Mouse (Mus musculus) MN1 (cell line): ENCODE results near the gene Ly6g6d.
A peak's percentile ranks its signal among the peaks of the same experiment; 100 is the strongest.

Source experiments
- DNase-seq: peaks from one replicate; pipeline ENCODE4 v3.0.0-alpha.2; 2016; ENCODE audit warnings: low spot score

The Ly6g6d gene

DNA sequence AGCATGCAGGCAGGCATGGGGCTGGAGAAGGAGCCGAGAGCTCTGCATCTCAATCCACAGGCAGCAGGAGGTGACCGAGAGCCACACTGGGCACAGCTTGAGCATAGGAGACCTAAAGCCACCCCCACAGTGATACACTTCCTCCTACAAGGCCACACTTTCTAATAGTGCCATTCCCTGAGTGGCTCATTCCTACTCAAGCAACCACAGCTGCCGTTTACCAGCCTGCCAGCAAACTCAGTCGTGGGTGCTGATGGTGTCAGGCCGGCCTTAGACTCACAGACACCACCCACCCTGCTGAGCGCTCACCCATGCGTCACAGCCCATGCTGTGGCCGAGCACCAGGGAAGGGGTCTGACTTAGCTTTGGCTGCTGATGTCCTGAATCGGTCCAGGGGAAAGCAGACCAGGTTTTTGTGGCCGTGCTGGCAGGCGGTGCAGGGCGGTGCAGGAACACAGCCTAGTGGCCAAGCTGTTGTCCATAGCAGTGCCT, 19.3 kb upstream of the Ly6g6d start:
- DNase-seq: no peak

DNA sequence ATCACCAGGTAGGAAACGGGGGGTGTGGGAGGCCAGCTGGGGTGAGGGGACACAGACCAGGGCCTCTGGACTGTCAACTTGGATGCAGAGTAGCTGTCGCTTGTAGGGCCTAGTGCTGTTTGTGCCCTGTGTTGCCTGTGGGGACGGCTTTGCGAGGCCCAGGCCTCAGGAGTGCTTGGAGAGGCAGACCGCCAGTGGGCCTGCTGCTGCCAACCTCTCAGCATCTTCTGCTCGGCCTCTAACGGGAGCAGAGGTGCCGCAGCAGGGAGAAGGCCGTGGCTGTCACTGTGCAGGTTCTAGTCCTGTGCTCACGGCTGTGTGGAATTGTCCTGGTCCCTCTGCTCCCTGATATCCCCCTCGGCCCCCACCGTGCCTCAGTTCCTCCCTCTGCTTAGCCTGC, 18.7 kb upstream of the Ly6g6d start:
- no peak for DNase-seq

DNA sequence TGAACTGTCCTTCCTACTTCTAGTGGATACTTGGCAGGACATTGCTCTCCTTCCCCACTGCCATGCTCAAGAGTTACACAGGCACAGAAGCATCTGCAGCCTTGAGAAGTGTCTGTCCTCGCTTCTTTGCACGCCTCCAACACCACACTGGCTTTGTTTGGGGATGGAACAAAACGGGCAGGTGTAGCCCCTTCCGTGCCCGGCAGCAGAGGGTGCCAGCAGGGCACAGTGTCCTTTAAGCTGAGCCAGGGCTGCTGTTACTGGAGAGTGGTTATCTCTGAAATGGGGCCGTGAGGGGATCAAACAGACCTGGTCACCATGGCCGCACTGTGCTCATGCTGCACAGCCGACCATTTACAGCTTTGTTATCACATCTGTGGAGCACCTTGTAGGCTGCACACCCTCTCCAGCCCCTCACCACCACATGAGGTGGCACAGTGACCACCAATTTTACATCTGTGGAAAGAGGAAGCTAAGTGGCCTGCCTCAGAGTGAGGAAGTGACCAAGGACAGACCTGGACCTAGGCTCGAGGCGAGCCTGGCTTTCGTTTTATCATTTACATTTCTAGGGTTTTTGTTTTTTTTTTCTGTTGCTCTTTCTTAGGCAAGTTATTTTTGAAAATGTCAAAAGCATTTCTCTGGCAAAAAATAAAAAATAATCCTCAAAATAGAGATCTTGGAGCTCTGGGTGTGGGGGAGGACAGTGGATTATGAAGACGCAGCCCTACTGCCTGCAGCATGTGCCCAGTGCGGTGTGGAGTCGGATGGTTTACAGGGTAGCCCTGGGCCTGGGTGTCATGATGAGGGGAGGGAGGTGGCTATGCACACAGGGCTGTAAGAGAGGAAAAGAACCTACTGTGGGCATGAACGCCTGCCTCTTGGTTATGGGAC, 16.9 kb upstream of the Ly6g6d start:
- DNase-seq: no peak

DNA sequence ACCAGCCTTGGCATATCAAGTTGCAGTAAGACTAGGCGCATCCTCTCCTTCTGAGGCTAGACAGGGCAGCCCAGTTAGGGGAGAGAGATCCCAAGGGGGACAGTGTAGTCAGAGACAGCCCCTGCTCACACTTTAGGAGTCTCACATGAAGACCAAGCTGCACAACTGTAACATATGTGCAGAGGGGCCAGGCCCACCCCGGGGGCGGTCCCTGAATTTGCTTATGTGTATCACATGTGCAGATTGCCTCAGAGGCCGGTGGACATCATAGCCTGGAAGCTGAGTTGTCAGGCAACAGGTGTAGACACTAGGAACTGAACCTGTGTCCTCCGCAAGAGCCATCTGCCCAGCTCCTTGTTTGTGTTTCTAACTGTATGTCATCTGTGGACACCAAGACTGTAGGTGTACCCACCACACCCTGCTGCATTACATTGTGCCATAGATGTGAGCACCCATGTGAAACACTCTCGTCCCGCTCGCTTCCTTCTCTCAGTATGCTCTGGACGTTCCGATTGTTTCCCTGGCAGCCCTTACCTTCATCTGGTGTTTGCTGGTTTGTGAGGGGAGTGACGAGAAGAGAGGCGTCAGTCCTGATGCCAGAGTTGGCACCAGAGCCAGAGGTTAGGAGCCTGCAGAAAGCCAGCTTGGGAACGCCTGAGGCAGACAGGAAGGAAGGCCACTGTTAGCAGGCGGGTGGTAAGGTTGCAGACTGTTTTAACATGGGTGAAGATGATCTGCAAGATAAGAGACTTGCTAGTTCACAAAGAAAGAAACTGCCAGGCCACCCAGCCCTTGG, 14.7 kb upstream of the Ly6g6d start:
- DNase-seq: peak; percentile 62

DNA sequence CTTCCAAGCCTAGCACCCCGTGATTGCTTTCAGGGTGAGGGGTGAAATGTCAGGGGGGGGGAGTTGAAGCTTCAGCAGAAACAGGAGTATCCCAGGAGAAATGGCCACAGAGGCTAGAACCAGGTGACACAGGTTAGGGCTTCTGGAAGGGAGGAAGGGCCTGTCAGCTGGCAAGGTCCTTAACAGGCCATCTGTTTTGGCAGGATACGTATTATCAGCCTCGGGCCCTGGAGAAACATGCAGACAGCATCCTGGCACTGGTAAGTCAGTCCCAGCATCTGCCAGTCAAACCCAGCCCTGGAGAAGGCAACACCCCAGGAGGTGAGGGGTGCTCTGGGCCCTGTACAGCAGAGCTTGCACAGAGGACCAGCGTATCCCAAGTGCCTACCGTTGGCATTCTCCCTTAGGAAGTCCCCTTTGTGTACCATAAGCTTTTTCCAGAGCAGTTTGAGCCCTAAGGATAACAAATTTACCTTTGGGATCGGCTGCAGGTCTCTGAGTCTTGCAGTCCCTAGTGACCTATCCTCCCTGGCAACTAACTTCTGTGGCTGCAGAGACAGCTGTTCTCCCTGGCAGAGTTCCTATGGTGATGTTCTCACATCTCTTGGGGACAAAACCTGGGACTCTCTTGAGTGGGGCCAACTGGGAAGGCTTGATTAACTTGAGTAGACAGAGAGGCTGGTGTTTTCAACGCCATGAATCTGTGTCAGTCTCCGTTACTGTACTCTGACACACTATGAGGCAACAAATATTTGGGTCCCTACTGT, 12.5 kb upstream of the Ly6g6d start:
- peak; percentile 87 for DNase-seq

DNA sequence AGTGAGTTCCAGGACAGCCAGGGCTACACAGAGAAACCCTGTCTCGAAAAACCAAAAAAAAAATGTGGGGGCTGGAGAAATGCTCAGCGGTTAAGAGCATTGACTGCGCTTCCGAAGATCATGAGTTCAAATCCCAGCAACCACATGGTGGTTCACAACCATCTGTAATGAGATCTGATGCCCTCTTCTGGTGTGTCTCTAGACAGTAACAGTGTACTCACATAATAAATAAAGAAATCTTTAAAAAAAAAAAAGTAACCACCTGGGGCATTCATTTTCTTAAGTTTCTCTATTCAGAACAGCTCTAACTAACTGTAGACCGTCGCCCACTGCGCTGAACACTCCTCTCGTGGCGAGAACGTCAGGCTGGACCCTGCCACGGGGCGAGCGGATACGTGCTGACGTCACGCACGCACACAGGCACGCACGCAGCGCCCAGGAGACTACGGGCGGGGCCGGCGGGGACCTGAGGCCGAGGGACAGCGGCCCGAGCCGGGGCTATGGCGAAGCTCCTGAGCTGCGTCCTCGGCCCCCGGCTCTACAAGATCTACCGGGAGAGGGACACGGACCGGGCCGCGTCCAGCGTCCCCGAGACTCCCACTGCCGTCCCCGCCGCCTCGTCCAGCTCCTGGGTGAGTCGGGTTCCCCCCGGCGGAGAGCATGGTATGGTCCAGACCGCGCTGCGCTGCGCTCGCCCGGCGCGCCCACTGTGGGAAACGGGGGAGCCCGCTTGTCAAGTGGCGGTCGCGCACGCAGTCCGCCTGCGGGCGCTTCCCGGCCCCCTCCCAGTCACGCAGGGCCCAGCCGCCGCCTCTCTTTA, 11.2 kb upstream of the Ly6g6d start, which contains the start of gene Abhd16a:
TSS of gene Abhd16a (plus strand) at position 439 of the 820 bp plus-strand sequence.
- DNase-seq: peak; percentile 97

DNA sequence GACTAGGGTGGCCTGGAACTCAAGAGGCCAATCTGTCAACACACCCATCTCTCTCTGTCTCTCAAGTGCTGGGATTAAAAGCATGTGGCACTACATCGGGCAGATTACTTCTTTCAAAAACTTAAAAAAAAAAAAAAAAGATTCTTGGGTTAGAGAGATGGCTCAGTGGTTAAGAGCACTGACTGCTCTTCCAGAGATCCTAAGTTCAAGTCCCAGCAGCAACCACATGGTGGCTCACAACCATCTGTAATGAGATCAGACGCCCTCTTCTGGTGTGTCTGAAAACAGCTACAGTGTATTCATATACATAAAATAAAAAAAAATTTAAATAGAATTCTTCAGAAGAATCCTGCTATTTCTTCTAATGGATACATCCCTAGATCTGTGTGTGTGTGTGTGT, 10.3 kb upstream of the Ly6g6d start:
- no peak for DNase-seq

DNA sequence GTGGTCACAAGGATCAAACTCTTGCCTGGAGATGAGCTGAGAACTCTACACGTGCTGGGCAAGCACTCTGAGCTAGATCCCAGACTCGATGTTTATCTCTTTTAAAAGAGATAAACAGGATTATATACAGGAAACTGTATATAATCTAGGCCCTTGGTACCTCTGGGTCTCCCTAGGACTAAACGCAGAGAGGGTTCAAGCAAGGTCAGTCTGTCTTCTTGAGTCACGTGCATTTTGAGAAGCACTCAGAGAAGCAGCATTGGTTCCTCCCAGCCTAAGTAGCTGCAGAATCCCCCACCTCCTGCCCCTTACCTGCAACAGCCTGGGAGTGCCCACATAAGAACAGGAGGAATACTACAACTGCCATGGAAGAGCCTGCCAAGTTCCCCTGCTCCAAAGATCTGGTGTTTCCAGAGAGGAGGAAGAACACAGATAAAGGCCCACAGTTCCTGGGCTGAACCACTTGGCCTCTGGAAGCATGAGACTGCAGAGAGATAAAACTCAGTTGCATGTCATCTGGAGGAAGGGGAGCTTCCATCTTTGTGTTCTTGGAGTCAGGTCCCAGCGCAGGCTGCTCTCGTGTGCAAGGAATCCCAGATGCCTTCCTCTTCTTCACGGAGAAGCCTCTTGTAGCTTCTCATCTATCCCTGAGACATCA, 7.5 kb upstream of the Ly6g6d start, which contains the start of gene Ly6g6f:
TSS of gene Ly6g6f (minus strand) at position 403 of the 658 bp plus-strand sequence.
- no peak for DNase-seq

DNA sequence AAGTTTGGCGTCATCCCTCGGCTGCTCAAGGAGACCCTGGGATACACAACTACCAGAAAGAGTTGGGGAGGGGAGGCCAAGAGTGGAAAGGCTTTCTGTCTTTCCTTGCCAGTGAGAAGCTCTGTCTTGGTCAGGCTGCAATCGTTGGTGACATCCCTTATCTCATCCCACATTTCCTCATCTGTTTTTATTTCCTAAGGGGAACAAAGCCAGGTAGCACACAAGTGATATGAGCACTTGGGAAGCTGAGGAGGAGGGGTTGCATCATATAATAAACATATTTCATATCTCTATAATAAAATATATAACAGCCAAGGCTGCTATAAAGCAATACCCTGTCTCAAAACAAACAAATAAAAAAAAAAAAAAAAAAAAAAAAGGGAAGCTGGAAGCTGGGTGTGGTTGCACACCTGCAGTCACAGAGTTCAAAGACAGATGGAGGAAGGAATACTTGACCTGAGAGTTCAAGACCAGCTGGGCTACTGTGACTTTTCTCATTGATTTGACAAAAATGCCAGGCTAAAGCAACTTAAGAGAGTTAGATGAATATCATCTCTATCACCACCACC, 6.1 kb upstream of the Ly6g6d start:
- no peak for DNase-seq

DNA sequence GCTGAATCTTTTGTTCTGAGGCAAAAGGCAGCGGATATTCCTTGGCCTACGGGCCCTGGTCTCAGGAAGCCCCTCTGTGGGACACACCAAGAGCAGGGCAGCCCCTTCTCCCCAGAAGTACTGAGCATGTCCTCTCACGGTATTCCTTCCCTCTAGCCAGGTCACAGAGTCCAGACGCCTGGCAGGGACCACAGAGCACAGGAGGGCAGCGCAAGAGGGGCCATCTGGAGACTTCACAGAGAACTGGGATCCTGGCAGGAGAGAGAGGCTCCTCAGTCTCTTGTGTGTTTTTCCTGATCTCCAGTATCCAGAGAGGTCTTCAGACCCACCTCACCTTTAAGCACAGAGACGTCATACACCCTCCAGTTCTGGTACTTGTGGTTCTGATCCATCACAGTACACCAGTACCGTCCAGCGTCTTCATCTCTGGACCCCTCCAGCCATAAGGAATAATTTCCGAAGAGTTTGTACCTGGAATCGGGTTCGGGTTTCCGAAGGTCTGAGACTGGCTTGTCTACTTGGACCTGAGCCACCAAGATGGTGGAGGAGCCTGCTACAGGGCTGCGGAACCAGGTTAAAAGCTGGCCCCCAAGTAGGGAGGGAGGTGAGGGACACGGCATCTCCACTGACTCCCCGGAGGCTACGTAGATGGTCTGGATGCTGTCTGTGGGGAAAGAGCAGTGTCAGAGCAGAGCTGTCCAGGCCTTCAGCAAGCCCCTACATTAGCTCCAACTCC, 5.1 kb upstream of the Ly6g6d start:
- DNase-seq: peak; percentile 57

DNA sequence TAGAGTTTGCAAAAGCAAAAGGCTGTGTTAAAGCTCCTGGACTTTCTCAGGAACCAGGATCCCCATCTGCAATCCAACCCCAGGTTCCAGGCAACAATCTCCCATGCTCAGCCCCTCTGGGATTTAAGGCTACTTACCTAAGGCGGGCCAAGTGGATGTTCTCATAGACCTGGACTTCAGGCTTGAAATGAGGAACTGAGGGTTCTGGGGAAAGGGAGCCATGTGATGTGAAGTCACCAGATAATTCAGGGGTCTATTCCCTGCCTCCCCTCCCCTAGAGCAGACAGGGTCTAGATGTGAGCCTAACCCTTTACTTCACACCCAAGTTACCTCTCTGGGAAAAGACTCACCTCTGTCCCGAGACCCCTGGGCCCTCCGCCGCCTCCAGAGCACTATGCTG, 2.8 kb upstream of the Ly6g6d start:
- DNase-seq: no peak

DNA sequence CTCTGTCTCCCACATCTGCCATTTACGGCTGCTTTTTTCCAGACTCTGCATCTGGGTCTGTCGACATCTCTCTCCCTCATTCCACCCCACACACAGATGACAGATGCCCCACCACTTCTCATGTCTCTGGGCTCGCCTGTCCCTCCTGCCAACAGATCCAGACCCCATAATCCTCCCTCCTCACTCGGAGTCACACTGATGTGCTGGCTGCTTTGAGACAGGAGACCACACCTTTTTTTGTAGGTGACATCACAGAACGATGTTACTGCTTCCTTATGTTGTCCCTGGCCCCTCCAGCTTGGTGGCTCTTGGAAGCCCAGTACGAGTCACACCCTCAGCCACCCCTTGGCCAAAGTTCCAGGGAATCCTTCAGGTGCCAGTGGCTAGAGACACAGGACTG, 2.4 kb upstream of the Ly6g6d start:
- no peak for DNase-seq

DNA sequence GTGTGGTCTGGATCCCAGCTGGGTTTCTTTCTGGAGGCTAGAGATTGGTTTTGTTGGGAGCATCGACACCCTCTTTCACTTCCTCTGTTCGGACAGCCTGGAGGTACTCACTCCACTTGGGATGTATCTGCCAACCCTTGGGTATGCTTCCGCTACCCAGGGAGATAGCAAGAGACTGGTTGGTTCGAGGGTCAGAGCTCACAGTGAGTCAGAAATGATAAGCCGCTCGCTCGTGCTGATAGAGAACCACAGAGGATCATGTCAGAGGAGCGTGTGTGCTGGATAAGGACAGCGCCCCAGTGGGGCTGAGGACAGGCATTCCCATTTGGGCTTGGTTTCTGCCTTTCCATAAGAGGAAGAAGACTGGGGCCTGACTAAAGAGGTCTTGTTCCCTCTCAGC, 1.9 kb upstream of the Ly6g6d start:
- DNase-seq: no peak

DNA sequence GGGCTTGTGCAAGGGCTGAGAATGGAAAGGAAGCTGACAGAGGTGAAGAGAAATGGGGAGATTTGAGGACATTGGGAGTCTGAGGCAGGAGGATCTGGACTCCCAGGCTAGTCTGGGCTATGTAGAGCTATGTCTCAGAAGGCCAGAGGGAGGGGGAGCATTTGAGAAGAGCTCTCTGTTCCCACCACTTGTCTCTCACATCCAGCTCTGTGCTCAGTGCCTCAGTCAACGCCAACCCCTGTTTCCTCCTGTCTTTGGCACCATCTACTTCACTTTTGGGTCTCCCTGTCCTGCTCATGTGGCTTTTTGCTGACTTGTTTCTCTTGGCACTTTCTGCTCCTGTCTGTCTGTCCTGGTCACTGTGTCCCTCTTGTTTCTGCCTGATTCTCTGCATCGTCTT, 580 bp downstream of the Ly6g6d start:
- DNase-seq: no peak

DNA sequence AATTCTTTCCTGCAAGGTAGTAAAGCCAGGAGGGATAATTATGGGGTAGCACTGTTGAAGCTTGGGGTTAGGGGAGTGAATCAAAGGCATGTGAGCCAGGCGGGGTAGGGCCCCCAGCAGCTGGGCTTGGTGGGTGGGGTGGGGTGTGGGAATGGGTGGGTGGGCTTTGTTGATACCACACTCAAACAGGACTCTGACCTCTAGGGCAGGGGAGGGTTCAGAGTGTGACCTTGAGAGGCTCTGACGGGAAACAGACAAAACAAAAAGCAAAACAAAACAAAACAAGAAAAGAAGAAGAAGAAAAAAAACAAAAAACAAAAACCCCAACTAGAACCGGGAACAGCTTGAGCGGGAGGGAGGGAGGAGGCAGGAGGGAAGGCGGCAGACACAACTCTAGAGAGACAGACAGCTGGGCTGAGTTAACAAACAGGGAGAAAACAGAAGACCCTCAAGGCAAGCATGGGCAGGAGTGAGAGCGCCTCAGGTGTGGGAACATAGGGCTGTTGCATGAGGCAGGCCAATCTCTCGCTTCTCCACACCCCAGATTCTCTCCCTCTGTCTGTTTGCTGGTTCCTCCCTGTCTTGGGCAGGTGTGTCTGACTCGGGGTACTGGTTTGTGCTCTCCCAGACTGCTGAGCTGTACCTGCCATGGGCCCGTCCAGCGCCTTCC, 1.2 kb downstream of the Ly6g6d start, which contains the start of gene Ly6g6e:
TSS of gene Ly6g6e (plus strand) at position 396 of the 670 bp plus-strand sequence.
- DNase-seq: no peak

DNA sequence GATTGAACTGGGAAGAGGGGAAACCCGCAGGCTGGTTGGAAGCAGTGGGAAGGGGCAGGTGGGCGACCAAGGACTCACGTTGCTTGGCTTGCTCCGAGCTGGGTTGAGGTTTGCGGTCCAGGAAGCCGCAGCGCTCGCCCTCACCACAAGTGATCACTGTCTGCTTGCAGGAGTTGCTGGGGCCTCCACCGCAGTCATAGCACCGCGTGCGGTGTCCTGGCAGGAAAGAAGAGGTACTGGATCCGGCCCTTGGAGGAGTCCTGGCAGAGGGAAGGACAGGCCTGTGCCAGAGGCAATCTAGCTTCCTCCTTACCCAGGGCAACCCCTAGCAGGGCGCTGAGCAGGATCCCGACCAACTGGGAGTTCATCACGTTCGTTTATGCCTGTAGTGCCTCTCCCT, 3.8 kb downstream of the Ly6g6d start:
- DNase-seq: no peak

DNA sequence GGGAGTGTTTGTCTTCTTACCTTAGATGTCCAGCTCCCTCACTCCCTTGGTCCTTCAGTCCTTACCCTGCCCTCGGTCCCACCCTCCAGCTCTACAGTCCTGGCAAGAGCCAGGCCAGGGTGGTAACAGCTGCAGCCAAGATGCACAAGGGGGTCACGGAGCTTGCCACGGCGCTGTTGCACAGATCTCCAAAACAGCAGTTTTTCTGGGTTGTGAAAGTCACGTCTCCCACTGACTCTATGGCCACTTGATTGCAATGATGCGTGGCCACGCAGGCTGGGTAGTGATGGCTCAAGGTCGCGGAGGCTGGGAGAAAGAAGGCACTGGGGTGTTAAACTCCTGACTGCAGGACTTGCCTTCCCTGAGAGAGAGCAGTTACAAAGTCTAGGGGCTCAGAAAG, 6.4 kb downstream of the Ly6g6d start:
- DNase-seq: no peak

DNA sequence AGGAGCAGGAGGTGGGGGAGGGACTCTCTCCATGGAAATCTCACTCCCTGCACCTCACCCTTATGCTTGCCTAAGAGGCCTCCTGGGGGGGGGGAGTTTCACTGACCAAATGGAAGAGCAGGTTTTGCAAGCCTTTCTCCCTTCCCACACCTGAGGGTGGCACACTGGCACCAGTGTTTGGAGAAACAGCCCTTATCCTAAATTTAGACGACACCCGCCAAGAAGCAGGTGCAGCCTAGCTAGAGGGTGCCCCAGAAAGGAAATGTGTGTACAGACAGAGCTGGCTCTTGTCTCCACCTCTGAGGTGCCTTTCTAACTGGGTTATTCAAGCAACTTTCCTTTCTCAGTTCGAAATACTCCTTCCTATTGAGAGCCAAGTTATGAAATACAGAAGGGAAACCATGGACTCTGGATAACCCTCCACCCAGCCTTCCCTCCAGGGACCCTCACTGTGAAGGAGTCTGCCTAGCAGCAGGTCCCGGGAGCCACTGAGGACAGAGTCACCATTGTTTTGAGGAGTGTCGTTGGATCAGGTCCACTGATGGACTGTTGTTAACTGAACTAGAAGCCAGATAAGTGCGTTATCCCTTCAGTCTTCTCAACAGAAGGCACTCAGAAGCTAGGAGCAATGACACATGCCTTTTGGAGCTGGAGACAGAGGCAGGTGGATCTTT, 7.2 kb downstream of the Ly6g6d start:
- no peak for DNase-seq
